Mouse (Mus musculus): Measurements from ENCODE around the gene Orai1. TPM values are rescaled to one million over a fixed set of nuclear protein-coding genes. Genes with fewer than 3 reads are reported as not detected.

The Orai1 gene
- polyA plus RNA-seq, 1 experiment from 2014 or later = 10.0 TPM

DNA sequence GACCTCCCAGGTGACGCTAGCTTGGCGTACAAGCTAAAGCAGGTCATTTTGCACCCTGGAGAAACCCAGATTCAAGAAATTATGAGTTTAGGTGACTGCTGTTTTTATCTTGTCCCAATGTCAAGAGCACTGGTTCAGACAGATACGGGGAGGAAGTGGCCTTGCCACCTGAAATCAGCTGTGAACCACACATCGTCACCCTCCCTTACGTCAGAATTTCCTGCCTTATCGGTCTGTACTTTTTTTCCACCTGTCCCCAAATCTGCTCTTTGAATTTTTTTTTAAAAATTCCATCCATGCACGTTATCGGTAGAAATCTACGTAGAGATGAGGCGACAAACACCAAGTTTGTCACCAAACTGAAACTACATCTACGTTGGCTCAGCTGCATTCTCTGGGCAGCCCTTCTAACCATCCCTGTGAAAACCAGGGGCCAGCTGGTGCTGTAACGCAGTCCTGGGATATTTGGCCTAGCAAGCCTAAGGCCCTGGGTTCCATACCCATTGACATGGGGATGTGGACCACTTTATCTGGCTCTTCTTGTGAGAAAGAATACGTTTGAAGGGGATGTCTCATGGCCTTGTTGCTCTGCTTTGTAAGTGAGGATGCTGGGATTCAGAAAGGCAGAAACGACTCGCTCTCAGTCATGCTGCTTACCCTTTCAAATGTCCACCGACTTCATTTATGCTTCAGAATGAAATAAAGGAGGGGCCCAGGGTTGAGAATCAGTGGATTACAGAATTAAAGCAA is 24.3 kb upstream of the Orai1 start:
- no peak for DNase-seq (ENCODE audit: low spot score)
- WGBS = 9% methylated on average over 16 of the region's 16 CpGs
- H3K4me1 ChIP-seq (ENCODE audit: control insufficient read depth, insufficient read depth, low read length) = peaks cover 41% of the 10 kb centered on the region
- no peaks in the 10 kb centered on the region for H3K9me3 ChIP-seq (ENCODE audit: control insufficient read depth, low read length)
- H3K4me2 ChIP-seq (ENCODE audit: low read depth, severe bottlenecking) = peak overlapping the region; percentile 96
- H3K27me3 ChIP-seq (ENCODE audit: control insufficient read depth, insufficient read depth, low read length) = no peaks in the 10 kb centered on the region
- no peak for ATAC-seq (ENCODE audit: insufficient number of reproducible peaks, low FRiP score, low TSS enrichment, low read depth)
- peak overlapping the region; percentile 69 for H3K4me3 ChIP-seq (ENCODE audit: low read depth, low read length)
- H3K36me3 ChIP-seq (ENCODE audit: control insufficient read depth, insufficient read depth, low read length) = no peaks in the 10 kb centered on the region
- no peak overlapping the region for H3K27ac ChIP-seq (replicated peaks; ENCODE audit: low read depth, low read length)
- peak overlapping the region; percentile 82; the same call in 1 of the 2 replicates for H3K9ac ChIP-seq (ENCODE audit: low read length)

DNA sequence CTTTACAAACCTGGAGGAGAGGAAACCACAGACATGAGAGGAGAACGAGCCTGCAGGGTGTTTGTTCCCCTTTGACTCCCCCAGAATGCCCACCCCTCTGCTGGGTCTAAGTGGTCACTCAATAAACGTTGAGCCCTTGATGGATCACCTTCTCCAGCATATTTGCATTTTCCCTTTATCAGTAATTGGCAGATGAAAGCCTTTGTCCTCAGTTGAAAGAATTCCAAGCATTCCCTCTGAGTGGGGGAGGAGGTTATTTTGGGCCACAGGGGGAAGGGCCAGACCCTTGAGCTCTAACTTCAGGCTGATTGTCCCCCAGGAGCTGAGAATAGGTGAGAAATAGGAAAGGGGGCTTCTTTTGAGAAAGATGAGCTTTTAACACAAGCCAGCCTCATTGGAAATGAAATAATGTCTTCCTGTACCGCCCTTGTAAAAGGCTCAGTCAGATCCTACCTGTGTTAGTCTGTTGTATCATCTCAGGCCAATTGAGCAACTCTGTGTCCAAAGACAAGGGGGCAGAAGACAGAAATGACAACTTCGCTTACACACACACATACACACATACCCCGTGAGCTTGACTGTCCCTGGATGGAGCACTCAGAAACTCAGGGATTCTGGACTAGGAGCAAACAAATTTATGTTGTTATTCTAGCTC is 23.4 kb upstream of the Orai1 start:
- ATAC-seq (ENCODE audit: insufficient number of reproducible peaks, low FRiP score, low TSS enrichment, low read depth) (no peak), DNase-seq (ENCODE audit: low spot score) (no peak)
- H3K27ac ChIP-seq (replicated peaks; ENCODE audit: low read depth, low read length) = no peak overlapping the region
- peak overlapping the region; percentile 96; the same call in 1 of the 2 replicates for H3K4me2 ChIP-seq (ENCODE audit: low read depth, severe bottlenecking)
- no peaks in the 10 kb centered on the region for H3K9me3 ChIP-seq (ENCODE audit: control insufficient read depth, low read length)
- no peak overlapping the region for H3K4me3 ChIP-seq (ENCODE audit: low read depth, low read length)
- H3K9ac ChIP-seq (ENCODE audit: low read length) = 0 out of 2 replicates have a peak overlapping the region, but pooled peaks have one; percentile 7
- H3K36me3 ChIP-seq (ENCODE audit: control insufficient read depth, insufficient read depth, low read length) = no peaks in the 10 kb centered on the region
- peaks cover 41% of the 10 kb centered on the region for H3K4me1 ChIP-seq (ENCODE audit: control insufficient read depth, insufficient read depth, low read length)
- no peaks in the 10 kb centered on the region for H3K27me3 ChIP-seq (ENCODE audit: control insufficient read depth, insufficient read depth, low read length)
- 22% methylated on average over 5 of the region's 5 CpGs for WGBS

DNA sequence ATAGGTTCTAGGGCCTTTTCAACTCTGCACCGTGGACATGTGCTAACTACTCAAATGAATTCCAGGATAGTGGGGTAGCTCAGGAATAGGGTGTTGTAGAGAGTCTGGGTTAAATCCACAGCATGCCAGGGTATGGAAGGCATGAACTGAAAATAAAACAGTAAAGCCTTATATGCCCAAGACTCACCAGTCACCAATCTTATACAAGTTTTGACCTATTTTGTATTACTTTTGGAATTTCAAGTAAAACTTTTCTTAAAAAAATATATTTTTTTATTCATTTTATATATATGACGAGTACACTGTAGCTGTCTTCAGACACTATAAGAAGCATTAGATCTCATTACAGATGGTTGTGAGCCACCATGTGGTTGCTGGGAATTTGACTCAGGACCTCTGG is 21.1 kb upstream of the Orai1 start:
- Histone ChIP-seq H3K36me3 (ENCODE audit: control insufficient read depth, insufficient read depth, low read length) (no peaks in the 10 kb centered on the region), H3K4me2 (ENCODE audit: low read depth, severe bottlenecking) (no peak overlapping the region), H3K27me3 (ENCODE audit: control insufficient read depth, insufficient read depth, low read length) (no peaks in the 10 kb centered on the region), H3K27ac (replicated peaks; ENCODE audit: low read depth, low read length) (peak overlapping the region; percentile 22; the same call in 1 of the 2 replicates), H3K4me3 (ENCODE audit: low read depth, low read length) (no peak overlapping the region), H3K9me3 (ENCODE audit: control insufficient read depth, low read length) (no peaks in the 10 kb centered on the region), H3K9ac (ENCODE audit: low read length) (no peak overlapping the region), H3K4me1 (ENCODE audit: control insufficient read depth, insufficient read depth, low read length) (peaks cover 26% of the 10 kb centered on the region)
- WGBS = 36% methylated on average over 2 of the region's 2 CpGs
- ATAC-seq (ENCODE audit: insufficient number of reproducible peaks, low FRiP score, low TSS enrichment, low read depth) = no peak; the same call in 1 of the 2 replicates
- no peak for DNase-seq (ENCODE audit: low spot score)

DNA sequence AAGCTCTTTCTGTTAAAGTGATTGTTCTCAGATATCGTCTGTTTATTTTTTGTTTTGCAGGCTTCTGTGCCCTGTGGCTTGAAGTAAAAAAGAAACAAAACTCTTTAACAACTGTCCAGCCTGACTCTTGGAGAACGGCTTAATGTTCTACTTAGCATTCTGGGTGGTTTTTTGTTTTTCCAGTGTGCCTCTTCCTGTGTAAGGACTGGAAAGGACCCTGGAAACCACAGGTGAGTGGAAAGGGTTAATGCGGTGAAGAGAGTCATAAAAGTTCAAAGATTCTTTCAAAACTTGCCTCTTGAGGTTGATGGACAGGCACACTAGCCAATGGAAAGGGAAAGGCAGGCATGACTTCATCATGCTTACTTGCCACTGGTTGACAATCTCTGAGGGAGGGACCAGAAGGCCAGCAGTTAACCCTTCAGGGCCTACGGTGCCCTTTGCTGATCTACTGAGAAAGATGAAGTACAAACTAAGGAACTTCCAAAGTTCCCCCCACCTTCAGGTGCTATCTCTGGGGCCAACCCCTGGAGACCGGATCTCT is 20.5 kb upstream of the Orai1 start:
- peaks cover 26% of the 10 kb centered on the region for H3K4me1 ChIP-seq (ENCODE audit: control insufficient read depth, insufficient read depth, low read length)

DNA sequence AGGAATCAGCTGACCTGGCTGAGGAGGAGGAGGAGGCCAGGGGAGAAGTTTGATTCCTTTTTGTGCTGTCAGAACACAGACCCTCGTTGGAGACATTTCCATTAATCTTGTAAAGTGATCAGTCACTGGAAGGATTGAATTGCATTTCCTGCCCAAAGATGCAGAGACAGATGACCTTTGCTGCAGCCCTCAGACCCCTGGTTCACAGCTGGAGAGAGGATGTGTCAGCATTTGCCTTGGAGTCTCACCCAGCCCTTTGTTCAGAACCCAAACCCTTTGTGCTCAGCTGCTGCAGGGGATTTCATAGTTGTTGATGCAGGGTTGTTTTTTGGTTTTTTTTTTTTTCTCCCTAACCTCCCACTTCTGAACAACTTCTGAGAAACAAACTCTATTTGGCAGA is 20.0 kb upstream of the Orai1 start:
- no peak overlapping the region for H3K4me3 ChIP-seq (ENCODE audit: low read depth, low read length)
- H3K9ac ChIP-seq (ENCODE audit: low read length) = no peak overlapping the region
- no peaks in the 10 kb centered on the region for H3K36me3 ChIP-seq (ENCODE audit: control insufficient read depth, insufficient read depth, low read length)
- DNase-seq (ENCODE audit: low spot score) (no peak), ATAC-seq (ENCODE audit: insufficient number of reproducible peaks, low FRiP score, low TSS enrichment, low read depth) (0 out of 2 replicates have a peak, but pooled peaks have one; percentile 11)
- 0% methylated on average over 1 of the region's 1 CpGs for WGBS
- H3K4me1 ChIP-seq (ENCODE audit: control insufficient read depth, insufficient read depth, low read length) = peaks cover 23% of the 10 kb centered on the region
- peak overlapping the region; percentile 30 for H3K27ac ChIP-seq (replicated peaks; ENCODE audit: low read depth, low read length)
- no peaks in the 10 kb centered on the region for H3K27me3 ChIP-seq (ENCODE audit: control insufficient read depth, insufficient read depth, low read length)
- H3K9me3 ChIP-seq (ENCODE audit: control insufficient read depth, low read length) = no peaks in the 10 kb centered on the region
- H3K4me2 ChIP-seq (ENCODE audit: low read depth, severe bottlenecking) = no peak overlapping the region

More for the DNA sequence above, 20.5 kb upstream of the Orai1 start:
- Histone ChIP-seq H3K9ac (ENCODE audit: low read length) (no peak overlapping the region), H3K27ac (replicated peaks; ENCODE audit: low read depth, low read length) (peak overlapping the region; percentile 30), H3K4me3 (ENCODE audit: low read depth, low read length) (no peak overlapping the region), H3K4me2 (ENCODE audit: low read depth, severe bottlenecking) (no peak overlapping the region), H3K9me3 (ENCODE audit: control insufficient read depth, low read length) (no peaks in the 10 kb centered on the region), H3K27me3 (ENCODE audit: control insufficient read depth, insufficient read depth, low read length) (no peaks in the 10 kb centered on the region), H3K36me3 (ENCODE audit: control insufficient read depth, insufficient read depth, low read length) (no peaks in the 10 kb centered on the region)
- 7% methylated on average over 5 of the region's 5 CpGs for WGBS
- ATAC-seq (ENCODE audit: insufficient number of reproducible peaks, low FRiP score, low TSS enrichment, low read depth) (peak; percentile 89), DNase-seq (ENCODE audit: low spot score) (peak; percentile 98)

DNA sequence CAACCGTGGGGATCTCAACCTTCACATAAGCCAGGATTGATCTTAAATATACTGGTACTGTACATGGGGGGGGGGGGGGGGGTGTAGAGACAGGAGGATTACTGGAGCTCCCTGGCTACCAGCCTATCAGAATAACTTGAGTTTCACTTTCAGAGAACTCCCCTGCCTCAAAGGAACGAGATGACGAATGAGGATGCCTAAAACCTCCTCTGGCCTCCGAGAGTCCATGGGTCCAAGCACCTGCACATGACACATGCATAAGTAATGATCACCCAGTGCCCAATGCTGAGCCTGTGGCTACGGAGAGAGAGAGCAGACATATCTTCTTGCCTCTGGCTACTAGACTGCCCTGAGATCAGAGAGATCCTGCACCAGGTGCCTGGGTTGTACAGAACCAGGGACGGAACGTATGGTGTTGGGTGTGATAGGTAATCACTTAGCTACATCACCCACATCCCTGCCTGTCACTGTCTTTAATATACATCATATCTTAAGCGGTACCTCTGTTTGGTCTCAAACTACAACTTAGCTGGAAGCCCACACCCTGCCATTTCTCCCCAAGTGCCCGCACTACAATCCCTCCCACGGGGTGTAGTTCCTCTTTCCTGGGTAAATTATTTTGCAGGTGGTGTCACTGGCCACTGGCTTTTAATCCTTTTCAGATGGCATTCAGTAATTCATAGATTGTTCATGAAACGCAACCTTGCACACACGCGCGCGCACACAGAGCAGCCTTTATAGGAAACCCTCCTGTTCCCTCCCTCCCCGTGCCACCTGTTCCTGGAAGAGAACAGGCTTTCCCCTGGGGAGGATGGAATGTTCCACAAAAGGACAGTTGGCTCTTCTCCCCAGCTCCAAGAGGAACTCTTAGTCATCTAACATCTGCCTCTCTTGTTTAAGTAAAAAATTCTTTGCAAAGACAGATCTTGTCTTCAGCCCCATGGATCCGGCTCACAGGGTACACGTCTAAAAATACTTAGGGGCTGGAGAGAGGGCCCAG is 17.4 kb upstream of the Orai1 start:
- H3K36me3 ChIP-seq (ENCODE audit: control insufficient read depth, insufficient read depth, low read length) = no peaks in the 10 kb centered on the region
- ATAC-seq (ENCODE audit: insufficient number of reproducible peaks, low FRiP score, low TSS enrichment, low read depth) = no peak
- H3K9me3 ChIP-seq (ENCODE audit: control insufficient read depth, low read length) = no peaks in the 10 kb centered on the region
- H3K4me1 ChIP-seq (ENCODE audit: control insufficient read depth, insufficient read depth, low read length) = peaks cover 4% of the 10 kb centered on the region; the same call in 1 of the 2 replicates
- 90% methylated on average over 18 of the region's 18 CpGs for WGBS
- H3K9ac ChIP-seq (ENCODE audit: low read length) = no peak overlapping the region
- no peak overlapping the region for H3K4me2 ChIP-seq (ENCODE audit: low read depth, severe bottlenecking)
- no peaks in the 10 kb centered on the region for H3K27me3 ChIP-seq (ENCODE audit: control insufficient read depth, insufficient read depth, low read length)
- no peak for DNase-seq (ENCODE audit: low spot score)
- H3K27ac ChIP-seq (replicated peaks; ENCODE audit: low read depth, low read length) = no peak overlapping the region
- no peak overlapping the region for H3K4me3 ChIP-seq (ENCODE audit: low read depth, low read length)

DNA sequence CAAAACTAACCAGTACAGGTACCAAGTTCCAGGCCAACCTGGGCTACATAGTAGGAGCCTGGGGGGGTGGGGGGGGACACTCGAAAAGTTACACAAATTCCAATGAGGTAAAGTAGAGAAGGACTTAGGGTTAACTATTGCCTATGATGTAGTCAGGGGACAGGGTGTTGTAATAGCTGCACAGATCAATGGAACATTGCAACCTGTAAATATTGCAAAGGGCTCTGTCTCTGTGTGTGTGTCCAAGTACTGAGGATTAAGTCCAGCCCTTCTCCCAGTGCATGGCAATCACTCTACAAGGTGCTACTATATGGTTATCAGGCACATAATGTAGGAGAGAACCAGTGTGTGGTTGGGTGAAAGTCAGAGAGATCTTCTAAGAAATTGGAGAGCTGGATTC is 14.0 kb upstream of the Orai1 start:
- no peak for DNase-seq (ENCODE audit: low spot score)
- H3K27me3 ChIP-seq (ENCODE audit: control insufficient read depth, insufficient read depth, low read length) = no peaks in the 10 kb centered on the region
- H3K4me3 ChIP-seq (ENCODE audit: low read depth, low read length) = no peak overlapping the region
- no peak overlapping the region for H3K9ac ChIP-seq (ENCODE audit: low read length)
- H3K4me1 ChIP-seq (ENCODE audit: control insufficient read depth, insufficient read depth, low read length) = no peaks in the 10 kb centered on the region
- no peaks in the 10 kb centered on the region for H3K9me3 ChIP-seq (ENCODE audit: control insufficient read depth, low read length)
- H3K27ac ChIP-seq (replicated peaks; ENCODE audit: low read depth, low read length) = no peak overlapping the region
- H3K4me2 ChIP-seq (ENCODE audit: low read depth, severe bottlenecking) = no peak overlapping the region
- no peak for ATAC-seq (ENCODE audit: insufficient number of reproducible peaks, low FRiP score, low TSS enrichment, low read depth)
- 88% methylated on average over 1 of the region's 1 CpGs for WGBS
- H3K36me3 ChIP-seq (ENCODE audit: control insufficient read depth, insufficient read depth, low read length) = no peaks in the 10 kb centered on the region

Measured in limb, embryonic 11.5 days (tissue).